Mouse (Mus musculus): ENCODE results near the gene Cpm.

DNA sequence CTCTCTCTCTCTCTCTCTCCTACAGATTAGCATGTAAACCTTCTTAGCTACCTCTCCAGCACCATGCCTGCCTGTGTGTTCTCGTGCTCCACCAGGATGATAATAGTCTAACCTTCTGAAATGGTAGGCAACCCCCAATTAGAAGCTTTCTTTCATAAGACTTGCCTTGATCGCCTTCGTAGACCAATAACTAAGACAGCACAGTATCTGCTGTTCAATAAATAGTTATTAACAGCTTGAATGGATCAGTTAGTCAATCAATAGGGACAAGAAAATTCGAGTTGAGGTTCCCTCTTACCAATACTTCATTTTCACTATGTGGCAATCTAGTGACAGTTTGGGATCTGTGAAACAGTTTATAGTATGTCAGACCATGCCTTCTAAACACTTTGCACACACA is 13.6 kb upstream of the Cpm start:
- TF ChIP-seq ZNF384 (IDR thresholded peaks at IDR 0.05; ENCODE audit: low read depth, low read length): no peak
- TF ChIP-seq ZC3H11A (IDR thresholded peaks at IDR 0.05; ENCODE audit: borderline replicate concordance, low read depth, low read length): no peak
- no peak for TF ChIP-seq HCFC1 (IDR thresholded peaks at IDR 0.05; ENCODE audit: borderline replicate concordance, insufficient read depth, low read length)
